Mouse (Mus musculus) C2C12 (cell line): ENCODE results near the gene Stard13.

Experiments
- CTCF ChIP-seq: IDR thresholded peaks from one replicate; pipeline ENCODE4 v1.5.1; 2011; ENCODE audit not compliant: control insufficient read depth, insufficient read depth, insufficient read length
- FOSL1 ChIP-seq: IDR thresholded peaks from one replicate; pipeline ENCODE4 v1.8.0; 2011; ENCODE audit warnings: mild to moderate bottlenecking, low read length; ENCODE audit not compliant: poor library complexity, insufficient read depth, severe bottlenecking
- MAX ChIP-seq: IDR thresholded peaks from one replicate; pipeline ENCODE4 v1.6.1; 2011; ENCODE audit warnings: mild to moderate bottlenecking, control low read depth
- MYOG ChIP-seq: IDR thresholded peaks from one replicate; pipeline ENCODE4 v1.6.1; 2011; ENCODE audit not compliant: control insufficient read depth, insufficient read length; ENCODE audit errors: extremely low read depth
- USF1 ChIP-seq: IDR thresholded peaks from one replicate; pipeline ENCODE4 v1.6.1; 2011; ENCODE audit warnings: low read depth, mild to moderate bottlenecking, control low read depth, moderate library complexity

GRCm38 (mm10) chr5:151164815-151165214, 68.8 kb downstream of the Stard13 start:
- TF ChIP-seq CTCF (no peak), USF1 (no peak), MYOG (no peak), FOSL1 (no peak), MAX (no peak)
